Mouse (Mus musculus) stomach, postnatal 0 days (tissue): ENCODE data around the gene Cramp1l. TPM values are rescaled to one million over a fixed set of nuclear protein-coding genes. Genes with fewer than 3 reads are reported as not detected.

Experiments
- ATAC-seq: fragments of 200-750 bp; cut with Nextera tagmentation; 2 replicates; pipeline ENCODE4 v1.8.0; 2017; ENCODE audit not compliant: low FRiP score, low TSS enrichment
- DNase-seq: peaks from one replicate; pipeline ENCODE4 v3.0.0-alpha.2; 2016; ENCODE audit warnings: low spot score
- H3K27ac ChIP-seq: fragments of 300-500 bp; sonication (generic); replicated peaks from 2 replicates; pipeline ENCODE4 v1.5.1; 2014; ENCODE audit warnings: mild to moderate bottlenecking, control low read depth
- H3K27me3 ChIP-seq: fragments of 300-500 bp; sonication (generic); 2 replicates; pipeline ENCODE4 v1.6.1; 2014; ENCODE audit warnings: low read length; ENCODE audit not compliant: control insufficient read depth, insufficient read depth
- H3K36me3 ChIP-seq: fragments of 300-500 bp; sonication (generic); 2 replicates; pipeline ENCODE4 v1.6.1; 2014; ENCODE audit warnings: low read length, mixed read lengths; ENCODE audit not compliant: control insufficient read depth, insufficient read depth
- H3K4me1 ChIP-seq: fragments of 300-500 bp; sonication (generic); replicated peaks from 2 replicates; pipeline ENCODE4 v1.6.1; 2014; ENCODE audit warnings: antibody characterized with exemption; ENCODE audit not compliant: control insufficient read depth, insufficient read depth
- H3K4me2 ChIP-seq: fragments of 300-500 bp; sonication (generic); replicated peaks from 2 replicates; pipeline ENCODE4 v1.6.1; 2014; ENCODE audit warnings: low read depth, mild to moderate bottlenecking, control low read depth, moderate library complexity
- H3K4me3 ChIP-seq: fragments of 300-500 bp; sonication (generic); 2 replicates; pipeline ENCODE4 v1.5.1; 2014; ENCODE audit warnings: low read depth, low read length, control low read depth
- H3K9ac ChIP-seq: fragments of 300-500 bp; sonication (generic); 2 replicates; pipeline ENCODE4 v1.6.1; 2014; ENCODE audit warnings: mild to moderate bottlenecking, low read length, control low read depth, mixed read lengths
- H3K9me3 ChIP-seq: fragments of 300-500 bp; sonication (generic); 2 replicates; pipeline ENCODE4 v1.6.1; 2016; ENCODE audit warnings: low read length; ENCODE audit not compliant: control insufficient read depth
- CTCF ChIP-seq: IDR thresholded peaks from 2 replicates; pipeline ENCODE4 v1.5.1; 2016; ENCODE audit warnings: antibody characterized with exemption, low read depth, mild to moderate bottlenecking, moderate library complexity
- EP300 ChIP-seq: optimal IDR thresholded peaks from 2 replicates; pipeline ENCODE3; 2016; ENCODE audit warnings: antibody characterized with exemption
- WGBS: fragments of 180-500 bp; shearing (Covaris S2); extraction: QIAGEN DNeasy Blood & Tissue Kit; methylation state at CpG from one replicate; pipeline ENCODE4 v1.1.7; 2014; 5-methylcytosine and 5-hydroxymethylcytosine counted together
- polyA plus RNA-seq: library from polyadenylated mRNA; unstranded; fragments of >200 nt; fragmentation: Nextera tagmentation; extraction: Ambion mirVana; gene quantifications from 2 replicates; pipeline ENCODE4 v1.2.1, GENCODE M21; 2015

Gene Cramp1l
- 2.2 and 2.8 TPM in 2 replicates for polyA plus RNA-seq

DNA sequence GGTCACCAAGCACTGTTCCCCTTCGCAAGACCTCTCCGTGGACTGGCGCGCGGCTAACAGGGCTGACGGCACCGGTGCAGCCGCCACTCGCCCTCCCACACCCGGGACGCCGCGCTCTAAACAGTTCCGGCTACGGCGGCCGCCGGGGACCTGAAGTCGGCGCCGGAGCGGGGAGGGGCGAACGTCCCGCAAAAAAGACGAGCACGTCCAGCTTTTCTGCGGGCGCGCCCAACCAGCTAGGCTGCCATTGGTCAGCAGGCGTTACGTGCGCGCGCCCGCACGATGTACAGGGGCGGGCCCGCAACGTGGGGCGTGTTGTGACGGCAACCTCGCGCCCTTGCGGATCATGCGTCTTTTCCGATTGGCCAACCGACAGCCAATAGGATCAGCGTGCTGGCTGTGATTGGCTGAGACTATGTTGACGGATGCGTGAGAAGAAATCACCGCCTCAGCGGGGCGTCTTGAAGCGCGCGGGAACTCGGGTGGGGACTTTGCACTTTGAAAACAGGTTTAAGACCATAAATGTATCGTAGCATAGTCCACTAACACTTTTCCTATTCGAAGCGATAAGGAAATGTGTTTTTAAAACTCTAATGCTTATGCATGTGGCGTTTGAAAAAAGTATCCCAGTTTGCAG lies at the start of gene Cramp1l, which contains the start of gene Ift140:
Cramp1l (minus strand) TSS at position 134 of the 637 bp plus-strand sequence.
Ift140 (plus strand) TSS at position 431 of the 637 bp plus-strand sequence.
- WGBS: under 1% methylated on average over 61 of the region's 62 CpGs
- ATAC-seq (peak; percentile 97), DNase-seq (peak; percentile 99)
- H3K4me3 ChIP-seq: peak within 1 kb of the TSS; percentile 95
- H3K9ac ChIP-seq: peak within 1 kb of the TSS; percentile 91
- no peaks in the 10 kb centered on the region for H3K27me3 ChIP-seq
- TF ChIP-seq EP300 (no peak), CTCF (no peak)
- peaks cover 3% of the 10 kb centered on the region; the same call in 1 of the 2 replicates for H3K36me3 ChIP-seq
- peak within 1 kb of the TSS; percentile 95 for H3K4me2 ChIP-seq
- H3K27ac ChIP-seq: peak within 1 kb of the TSS; percentile 96
- H3K9me3 ChIP-seq: no peaks in the 10 kb centered on the region
- peaks cover 4% of the 10 kb centered on the region; the same call in 1 of the 2 replicates for H3K4me1 ChIP-seq

DNA sequence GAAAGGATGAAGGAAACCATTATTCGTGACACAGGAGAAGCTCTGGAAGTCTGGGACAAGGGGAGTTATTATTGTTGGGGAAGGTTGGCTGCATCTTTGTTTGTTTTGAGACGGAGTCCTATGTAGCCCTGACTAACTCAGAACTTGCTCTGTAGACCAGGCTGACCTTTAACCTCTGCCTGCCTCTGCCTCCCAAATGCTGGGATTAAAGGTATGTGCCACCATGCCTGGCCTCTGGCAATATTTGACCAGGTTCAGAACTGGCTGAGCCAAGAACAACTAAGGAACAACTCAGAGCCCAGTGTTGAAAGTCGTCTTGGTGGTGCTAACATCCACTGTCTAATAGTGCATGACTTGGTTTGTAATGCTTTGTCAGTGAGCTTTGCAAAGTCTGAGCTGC lies 49.6 kb upstream of the Cramp1l start:
- Histone ChIP-seq H3K9me3 (no peaks in the 10 kb centered on the region), H3K27ac (no peak overlapping the region), H3K4me2 (no peak overlapping the region), H3K9ac (no peak overlapping the region), H3K36me3 (peaks cover 15% of the 10 kb centered on the region; the same call in 1 of the 2 replicates), H3K4me3 (no peak overlapping the region), H3K4me1 (no peaks in the 10 kb centered on the region), H3K27me3 (no peaks in the 10 kb centered on the region)
- no peak for ATAC-seq
- 96% methylated on average over 3 of the region's 3 CpGs for WGBS
- no peak for DNase-seq
- TF ChIP-seq CTCF: no peak

DNA sequence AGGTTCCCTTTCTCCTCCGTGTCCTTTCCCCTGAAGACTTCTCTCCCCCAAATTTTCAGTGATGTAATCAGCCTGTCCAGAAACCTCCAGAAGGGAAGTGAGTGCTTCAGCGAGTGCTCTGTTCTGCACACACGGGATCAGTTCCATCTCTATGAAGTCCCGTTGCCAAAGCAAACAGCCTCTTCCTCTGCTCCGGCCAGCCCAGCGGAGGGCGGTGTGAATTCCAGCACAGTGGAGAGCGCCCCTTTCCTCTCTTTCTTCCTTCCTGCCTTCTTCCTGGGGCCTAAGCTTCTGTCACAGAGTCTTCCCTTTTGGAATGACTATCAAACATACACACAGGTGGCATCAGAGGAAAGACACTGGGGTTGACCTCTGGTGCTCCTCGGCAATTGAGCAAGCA lies 48.8 kb upstream of the Cramp1l start:
- H3K36me3 ChIP-seq: peaks cover 9% of the 10 kb centered on the region; the same call in 1 of the 2 replicates
- DNase-seq (no peak), ATAC-seq (peak; percentile 65; the same call in 1 of the 2 replicates)
- no peak overlapping the region for H3K4me3 ChIP-seq
- no peak overlapping the region for H3K9ac ChIP-seq
- no peaks in the 10 kb centered on the region for H3K27me3 ChIP-seq
- no peak overlapping the region for H3K4me2 ChIP-seq
- H3K9me3 ChIP-seq: no peaks in the 10 kb centered on the region
- TF ChIP-seq CTCF (peak; percentile 12; the same call in 1 of the 2 replicates), EP300 (no peak)
- no peaks in the 10 kb centered on the region for H3K4me1 ChIP-seq
- 59% methylated on average over 9 of the region's 9 CpGs for WGBS
- no peak overlapping the region; the same call in 1 of the 2 replicates for H3K27ac ChIP-seq

DNA sequence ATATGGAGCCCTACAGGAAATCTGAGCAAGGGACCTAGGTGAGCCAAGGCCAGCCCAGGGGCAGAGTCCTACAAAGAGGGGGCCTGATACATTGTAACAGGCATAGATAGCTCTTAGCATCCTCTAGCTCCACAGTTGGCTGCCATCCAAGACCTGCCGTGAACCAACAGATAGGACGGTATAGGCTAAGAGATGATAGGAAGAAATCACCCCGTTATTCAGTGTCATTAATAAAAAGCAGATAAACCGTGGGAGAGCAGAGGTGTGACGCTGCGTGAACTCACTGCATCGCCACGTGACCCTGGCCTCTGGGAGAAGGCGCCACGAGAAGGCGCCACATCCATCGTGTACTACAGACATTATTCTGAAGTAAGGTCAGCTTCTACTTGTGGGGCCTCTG lies 48.3 kb upstream of the Cramp1l start:
- no peak overlapping the region for H3K4me3 ChIP-seq
- WGBS: 75% methylated on average over 12 of the region's 12 CpGs
- H3K4me1 ChIP-seq: no peaks in the 10 kb centered on the region
- ATAC-seq (peak; percentile 19; the same call in 1 of the 2 replicates), DNase-seq (no peak)
- TF ChIP-seq EP300 (no peak), CTCF (no peak)
- H3K4me2 ChIP-seq: no peak overlapping the region
- peaks cover 6% of the 10 kb centered on the region; the same call in 1 of the 2 replicates for H3K36me3 ChIP-seq
- H3K27ac ChIP-seq: no peak overlapping the region
- H3K9me3 ChIP-seq: no peaks in the 10 kb centered on the region
- no peaks in the 10 kb centered on the region for H3K27me3 ChIP-seq
- H3K9ac ChIP-seq: no peak overlapping the region

DNA sequence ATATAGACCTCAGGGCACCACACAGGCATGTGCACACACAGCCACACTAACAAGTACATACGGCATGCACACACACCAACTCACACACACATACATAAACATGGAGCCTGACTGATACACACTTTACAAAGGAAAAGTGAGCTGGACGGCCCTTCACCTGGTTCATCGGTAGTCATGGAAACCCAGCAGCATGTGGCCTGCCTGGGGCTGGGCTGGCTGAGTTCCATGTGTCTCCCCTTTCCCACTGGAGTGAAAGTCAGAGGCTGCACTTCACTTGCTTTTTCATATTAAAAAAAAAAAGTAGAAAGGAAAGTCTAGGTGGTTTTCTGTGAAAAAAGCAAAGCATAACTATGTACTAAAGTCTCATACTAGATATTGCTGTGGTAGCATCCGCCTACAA lies 47.7 kb upstream of the Cramp1l start:
- Histone ChIP-seq H3K27me3 (no peaks in the 10 kb centered on the region), H3K4me3 (no peak overlapping the region), H3K27ac (no peak overlapping the region), H3K9ac (no peak overlapping the region), H3K9me3 (no peaks in the 10 kb centered on the region), H3K4me2 (no peak overlapping the region), H3K36me3 (peaks cover 8% of the 10 kb centered on the region; the same call in 1 of the 2 replicates), H3K4me1 (no peaks in the 10 kb centered on the region)
- ATAC-seq (no peak), DNase-seq (no peak)
- WGBS: 73% methylated on average over 4 of the region's 4 CpGs
- TF ChIP-seq CTCF (no peak), EP300 (no peak)

DNA sequence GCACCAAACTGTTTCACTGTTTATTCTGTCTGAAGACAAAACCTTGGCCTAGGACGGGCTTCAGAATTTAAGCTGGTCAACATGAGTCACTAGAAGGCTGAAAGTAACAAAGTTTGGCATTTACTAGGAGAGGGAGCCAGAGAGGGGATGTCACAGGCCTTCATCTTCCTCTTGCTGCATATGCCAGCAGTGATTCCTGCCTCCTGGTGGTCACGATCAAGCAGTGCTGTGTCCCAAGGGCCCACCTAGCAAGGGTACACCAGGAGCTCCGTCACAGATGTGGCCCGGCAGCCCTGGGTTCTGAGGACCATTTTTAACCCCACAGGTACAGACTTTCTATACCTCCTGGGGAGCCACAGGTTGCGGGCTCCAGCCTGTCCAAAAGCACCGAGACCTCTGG lies 41.5 kb upstream of the Cramp1l start:
- H3K36me3 ChIP-seq: peaks cover 4% of the 10 kb centered on the region

More for the DNA sequence above, 41.5 kb upstream of the Cramp1l start:
- Histone ChIP-seq H3K27ac (no peak overlapping the region), H3K4me1 (no peaks in the 10 kb centered on the region), H3K9me3 (no peaks in the 10 kb centered on the region), H3K4me3 (no peak overlapping the region), H3K27me3 (no peaks in the 10 kb centered on the region), H3K4me2 (no peak overlapping the region), H3K9ac (no peak overlapping the region)
- DNase-seq: no peak
- WGBS: 82% methylated on average over 6 of the region's 6 CpGs
- no peak for ATAC-seq
- peak; percentile 42 for TF ChIP-seq CTCF
- TF ChIP-seq EP300: no peak
